Mouse (Mus musculus) forebrain, embryonic 11.5 days (tissue): ENCODE data around the gene Dmrta2. TPM values are rescaled to one million over a fixed set of nuclear protein-coding genes. Genes with fewer than 3 reads are reported as not detected.
A peak's percentile ranks its signal among the peaks of the same experiment; 100 is the strongest.

Experiments
- ATAC-seq: fragments of 200-750 bp; cut with Nextera tagmentation; replicated peaks from 2 replicates; pipeline ENCODE4 v1.8.0; 2017; ENCODE audit warnings: moderate TSS enrichment; ENCODE audit not compliant: low FRiP score
- DNase-seq: peaks from one replicate; pipeline ENCODE4 v3.0.0-alpha.2; 2017; ENCODE audit warnings: low spot score
- H3K27ac ChIP-seq: fragments of 300-500 bp; sonication (generic); 2 replicates; pipeline ENCODE4 v1.5.1; 2014; ENCODE audit warnings: low read depth, low read length
- H3K27me3 ChIP-seq: fragments of 300-500 bp; sonication (generic); 2 replicates; pipeline ENCODE4 v1.6.1; 2014; ENCODE audit warnings: mild to moderate bottlenecking, low read length, mixed read lengths; ENCODE audit not compliant: control insufficient read depth, insufficient read depth
- H3K36me3 ChIP-seq: fragments of 300-500 bp; sonication (generic); 2 replicates; pipeline ENCODE4 v1.6.1; 2014; ENCODE audit warnings: mild to moderate bottlenecking, low read length, moderate library complexity, mixed read lengths; ENCODE audit not compliant: control insufficient read depth, insufficient read depth
- H3K4me1 ChIP-seq: fragments of 300-500 bp; sonication (generic); replicated peaks from 2 replicates; pipeline ENCODE4 v1.6.1; 2014; ENCODE audit warnings: low read length, mixed read lengths; ENCODE audit not compliant: control insufficient read depth, insufficient read depth
- H3K4me2 ChIP-seq: fragments of 300-500 bp; sonication (generic); 2 replicates; pipeline ENCODE4 v1.6.1; 2014; ENCODE audit warnings: low read depth, mild to moderate bottlenecking, low read length, moderate library complexity, mixed read lengths; ENCODE audit not compliant: severe bottlenecking
- H3K4me3 ChIP-seq: fragments of 300-500 bp; sonication (generic); 2 replicates; pipeline ENCODE4 v1.5.1; 2014; ENCODE audit warnings: low read depth, low read length
- H3K9ac ChIP-seq: fragments of 300-500 bp; sonication (generic); 2 replicates; pipeline ENCODE4 v1.6.1; 2014; ENCODE audit warnings: low read length
- H3K9me3 ChIP-seq: fragments of 300-500 bp; sonication (generic); 2 replicates; pipeline ENCODE4 v1.6.1; 2016; ENCODE audit warnings: low read length, mixed read lengths; ENCODE audit not compliant: control insufficient read depth
- WGBS: fragments of 180-500 bp; shearing (Covaris S2); extraction: QIAGEN DNeasy Blood & Tissue Kit; methylation state at CpG from one replicate; pipeline ENCODE4 v1.1.7; 2014; 5-methylcytosine and 5-hydroxymethylcytosine counted together
- polyA plus RNA-seq: library from polyadenylated mRNA; unstranded; fragments of >200 nt; fragmentation: Nextera tagmentation; extraction: Ambion mirVana; gene quantifications from 2 replicates; pipeline ENCODE4 v1.2.1, GENCODE M21; 2014

Dmrta2 gene
- 12.5 and 16.9 TPM in 2 replicates for polyA plus RNA-seq

DNA sequence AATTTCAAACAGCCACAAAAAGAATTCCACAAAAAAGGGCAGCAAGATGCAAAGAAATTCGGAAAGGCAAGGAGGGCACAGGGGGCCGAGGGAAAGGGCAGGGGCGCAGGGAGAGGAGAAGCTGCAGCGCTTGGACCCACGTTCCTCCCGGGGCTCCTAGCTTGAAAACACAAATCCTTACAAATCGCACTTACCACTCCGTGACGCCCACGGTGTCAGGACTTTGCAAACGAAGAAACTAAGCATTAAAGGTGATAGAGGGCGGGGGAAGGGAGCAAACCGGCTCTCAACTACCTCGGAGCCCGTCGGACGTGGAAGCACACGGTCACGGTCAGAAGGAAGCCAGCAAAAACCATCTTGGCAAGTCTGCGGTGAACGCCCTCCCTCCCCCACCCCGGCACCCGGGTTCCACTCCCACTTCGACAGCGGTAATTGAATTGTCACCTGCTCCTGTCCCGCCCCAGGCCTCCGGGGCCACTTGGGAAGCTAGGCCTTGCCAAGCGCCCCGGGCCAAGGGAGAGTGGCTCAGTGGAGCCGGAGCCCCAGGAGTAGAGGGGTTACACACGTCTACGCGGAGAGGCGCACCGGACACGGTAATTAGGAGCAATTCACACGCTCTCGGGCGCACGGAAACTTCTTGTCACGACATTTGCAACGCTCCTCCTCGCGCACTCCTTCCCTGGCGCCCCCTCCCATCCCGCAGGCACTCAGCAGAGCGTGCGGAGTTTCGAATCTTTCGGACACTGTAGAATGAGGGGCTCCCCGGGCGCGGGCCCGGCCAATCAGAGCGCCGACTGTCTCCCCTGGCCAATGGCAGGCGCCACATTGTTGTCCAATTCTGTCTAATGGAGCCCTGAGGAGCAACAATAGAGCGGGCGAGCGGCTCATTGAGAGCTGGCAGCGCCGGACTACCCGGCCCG, at the start of gene Dmrta2:
TSS of gene Dmrta2 (plus strand) at position 906 of the 920 bp plus-strand sequence.
- peak within 1 kb of the TSS; percentile 95 for H3K27ac ChIP-seq
- peak within 1 kb of the TSS; percentile 97 for H3K9ac ChIP-seq

DNA sequence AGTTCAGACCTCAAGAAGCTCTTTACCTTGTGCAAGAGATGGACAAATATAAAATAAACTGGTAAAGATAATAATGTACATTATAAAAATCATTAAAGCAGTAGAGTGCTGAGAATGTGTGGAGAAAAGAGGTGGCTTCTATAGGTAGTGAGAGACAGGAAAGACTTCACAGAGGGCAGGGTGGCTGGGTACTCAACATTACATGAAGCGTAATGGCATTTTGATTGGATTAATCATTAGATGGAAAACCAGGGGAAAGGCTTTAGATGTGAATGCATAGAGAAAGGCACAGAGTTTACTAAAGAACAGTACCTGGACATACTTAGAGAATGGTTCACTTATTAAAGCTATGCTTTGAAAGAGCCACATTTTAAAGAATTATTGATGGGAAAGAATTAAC, 48.8 kb upstream of the Dmrta2 start:
- H3K9ac ChIP-seq: no peak overlapping the region
- 92% methylated on average over 1 of the region's 1 CpGs for WGBS
- H3K27ac ChIP-seq: no peak overlapping the region
- H3K4me1 ChIP-seq: no peaks in the 10 kb centered on the region
- ATAC-seq (no peak), DNase-seq (no peak)
- no peaks in the 10 kb centered on the region for H3K9me3 ChIP-seq
- no peak overlapping the region for H3K4me2 ChIP-seq
- H3K4me3 ChIP-seq: no peak overlapping the region
- no peaks in the 10 kb centered on the region for H3K36me3 ChIP-seq
- H3K27me3 ChIP-seq: no peaks in the 10 kb centered on the region

More for the DNA sequence above, at the start of gene Dmrta2:
- H3K9me3 ChIP-seq: no peaks in the 10 kb centered on the region
- peaks cover 18% of the 10 kb centered on the region; the same call in 1 of the 2 replicates for H3K4me1 ChIP-seq
- ATAC-seq (peak; percentile 94), DNase-seq (peak; percentile 98)
- H3K4me3 ChIP-seq: peak within 1 kb of the TSS; percentile 81
- H3K36me3 ChIP-seq: no peaks in the 10 kb centered on the region
- peaks cover 71% of the 10 kb centered on the region for H3K27me3 ChIP-seq
- H3K4me2 ChIP-seq: peak within 1 kb of the TSS; percentile 71
- under 1% methylated on average over 64 of the region's 64 CpGs for WGBS

DNA sequence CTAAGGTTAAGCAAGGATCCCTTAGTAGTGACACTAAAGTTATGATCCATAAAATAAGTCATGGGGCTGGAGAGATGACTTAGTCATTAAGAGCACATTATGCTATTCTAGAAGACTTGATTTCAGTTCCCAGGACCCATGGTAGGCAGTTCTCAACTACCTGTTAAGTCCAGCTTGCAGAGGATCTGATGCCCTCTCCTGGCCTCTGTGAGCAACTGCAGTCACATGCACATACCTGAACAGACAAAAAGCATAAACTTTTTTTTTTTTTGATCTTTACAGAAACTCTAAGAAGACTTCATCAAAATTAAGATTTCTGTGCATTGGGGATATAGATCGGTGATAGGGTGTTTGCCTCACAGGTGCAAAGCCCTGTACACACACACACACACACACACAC, 47.4 kb upstream of the Dmrta2 start:
- Histone ChIP-seq H3K9ac (no peak overlapping the region), H3K27me3 (no peaks in the 10 kb centered on the region), H3K4me3 (no peak overlapping the region), H3K4me1 (no peaks in the 10 kb centered on the region), H3K36me3 (no peaks in the 10 kb centered on the region), H3K27ac (no peak overlapping the region), H3K9me3 (no peaks in the 10 kb centered on the region), H3K4me2 (no peak overlapping the region)
- DNase-seq (no peak), ATAC-seq (no peak)
- 95% methylated on average over 1 of the region's 1 CpGs for WGBS

DNA sequence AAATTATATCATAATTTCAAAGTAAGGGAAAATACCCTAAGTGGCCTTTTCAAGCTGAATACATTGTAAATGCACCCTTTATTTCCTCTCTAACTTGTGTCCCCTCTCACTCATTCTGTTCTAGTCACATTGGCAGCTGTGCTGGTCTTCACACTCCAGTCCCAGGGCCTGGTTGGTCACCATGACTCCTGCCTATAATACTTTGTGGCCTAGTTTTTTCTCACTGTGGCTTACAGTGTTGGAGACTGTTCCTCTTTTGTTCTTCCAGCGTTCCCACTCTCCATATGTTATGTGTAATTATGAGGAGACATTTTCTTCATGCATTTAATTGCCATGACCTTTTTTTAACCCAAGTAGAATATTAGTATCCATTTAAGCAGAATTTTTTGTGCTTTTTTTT, 46.9 kb upstream of the Dmrta2 start:
- Histone ChIP-seq H3K27me3 (no peaks in the 10 kb centered on the region), H3K4me1 (no peaks in the 10 kb centered on the region), H3K9me3 (no peaks in the 10 kb centered on the region), H3K4me3 (no peak overlapping the region), H3K9ac (no peak overlapping the region), H3K27ac (no peak overlapping the region), H3K4me2 (no peak overlapping the region), H3K36me3 (no peaks in the 10 kb centered on the region)
- DNase-seq: no peak
- 91% methylated on average over 1 of the region's 1 CpGs for WGBS
- ATAC-seq: no peak

DNA sequence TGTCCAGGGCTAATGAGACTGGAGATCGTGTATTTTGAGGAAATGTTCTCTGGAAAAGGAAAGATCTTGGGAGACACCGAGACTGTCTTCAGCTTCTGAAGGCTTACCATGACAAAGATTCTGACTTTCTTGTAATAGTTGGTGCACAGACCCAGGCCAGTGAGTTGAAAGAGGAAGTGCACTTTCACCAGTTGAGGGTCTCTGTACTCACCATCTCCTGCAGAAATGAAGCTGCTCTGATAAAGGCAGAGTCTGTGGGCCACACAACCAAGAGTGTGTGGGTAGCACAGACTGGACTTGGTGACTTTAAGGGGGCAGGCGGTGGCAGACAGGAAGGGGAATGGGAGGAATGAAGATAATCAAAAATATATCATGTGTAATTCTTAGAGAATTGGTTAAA, 41.3 kb upstream of the Dmrta2 start:
- ATAC-seq: no peak
- no peak for DNase-seq
- H3K9ac ChIP-seq: no peak overlapping the region
- no peaks in the 10 kb centered on the region; the same call in 1 of the 2 replicates for H3K27me3 ChIP-seq
- no peak overlapping the region for H3K4me2 ChIP-seq
- H3K27ac ChIP-seq: no peak overlapping the region
- H3K9me3 ChIP-seq: no peaks in the 10 kb centered on the region
- no peaks in the 10 kb centered on the region for H3K36me3 ChIP-seq
- WGBS: 90% methylated on average over 3 of the region's 3 CpGs
- H3K4me3 ChIP-seq: no peak overlapping the region
- no peaks in the 10 kb centered on the region; the same call in 1 of the 2 replicates for H3K4me1 ChIP-seq

DNA sequence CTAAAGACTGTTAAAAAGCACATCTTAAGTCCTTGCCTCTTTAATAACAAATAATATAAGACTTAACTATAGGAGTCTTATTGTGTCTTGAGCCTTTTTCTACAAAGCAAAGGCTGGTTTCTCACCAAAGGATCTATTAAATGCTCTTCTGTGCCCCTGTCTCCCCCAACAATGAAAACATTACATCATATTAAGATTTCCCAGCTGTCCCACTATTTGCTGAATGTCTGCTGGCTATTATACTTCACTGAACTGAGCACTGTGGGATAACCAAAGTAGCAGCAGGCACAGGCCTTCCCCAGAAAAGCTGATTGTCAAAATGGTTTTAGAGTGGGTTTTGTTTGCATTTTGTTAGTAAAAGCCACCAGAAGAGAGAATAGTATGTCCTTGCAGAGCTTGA, 38.6 kb upstream of the Dmrta2 start:
- Histone ChIP-seq H3K27me3 (no peaks in the 10 kb centered on the region; the same call in 1 of the 2 replicates), H3K4me1 (no peaks in the 10 kb centered on the region; the same call in 1 of the 2 replicates), H3K4me2 (no peak overlapping the region), H3K36me3 (no peaks in the 10 kb centered on the region), H3K4me3 (no peak overlapping the region), H3K27ac (no peak overlapping the region), H3K9me3 (no peaks in the 10 kb centered on the region), H3K9ac (no peak overlapping the region)
- ATAC-seq (peak; percentile 61), DNase-seq (no peak)

DNA sequence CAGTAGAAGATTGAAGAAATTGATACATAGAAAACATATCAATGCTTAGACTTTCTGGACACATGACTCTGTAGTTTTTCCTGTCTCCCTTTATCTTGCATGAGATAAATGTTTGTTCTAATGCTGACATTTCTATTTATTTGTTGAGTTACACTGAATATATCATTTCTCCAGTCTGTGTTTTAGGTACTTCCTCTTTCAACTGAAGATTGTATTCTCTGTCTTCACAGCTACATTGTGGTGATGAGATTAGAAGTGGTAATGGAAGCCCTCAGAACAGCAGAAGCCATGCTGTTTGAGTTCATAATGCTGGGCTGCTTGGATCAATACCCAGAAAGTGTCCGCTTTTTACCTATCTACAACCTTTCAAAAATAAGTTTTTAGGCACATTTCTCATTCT, 32.3 kb upstream of the Dmrta2 start:
- Histone ChIP-seq H3K36me3 (no peaks in the 10 kb centered on the region), H3K9ac (no peak overlapping the region), H3K4me1 (no peaks in the 10 kb centered on the region), H3K27ac (no peak overlapping the region), H3K4me2 (no peak overlapping the region), H3K27me3 (no peaks in the 10 kb centered on the region; the same call in 1 of the 2 replicates), H3K4me3 (no peak overlapping the region), H3K9me3 (no peaks in the 10 kb centered on the region)
- ATAC-seq (no peak), DNase-seq (no peak)
- 100% methylated on average over 1 of the region's 1 CpGs for WGBS

DNA sequence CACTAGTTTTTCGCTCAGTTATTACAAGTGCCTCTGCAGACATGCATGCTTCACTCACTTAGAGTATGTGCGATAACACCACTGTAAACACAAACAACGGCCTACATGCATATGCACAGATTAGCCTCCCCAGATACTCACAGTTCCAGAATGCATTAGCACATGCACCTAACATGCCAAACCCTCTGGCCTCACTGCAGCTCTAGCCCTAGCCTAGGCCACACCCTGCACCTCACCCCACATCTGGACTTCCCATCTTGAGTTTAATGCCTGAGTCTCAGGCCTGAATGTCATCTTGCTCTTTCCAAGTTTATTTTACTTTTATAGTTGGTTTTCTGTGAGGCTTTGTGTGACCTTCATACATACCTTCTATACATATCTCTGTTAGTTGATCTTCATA, 28.5 kb upstream of the Dmrta2 start:
- H3K4me3 ChIP-seq: no peak overlapping the region
- no peaks in the 10 kb centered on the region for H3K36me3 ChIP-seq
- H3K9ac ChIP-seq: no peak overlapping the region
- no peak overlapping the region for H3K27ac ChIP-seq
- 0 out of 2 replicates have a peak, but pooled peaks cover 1% of the 10 kb centered on the region for H3K4me1 ChIP-seq
- ATAC-seq (no peak), DNase-seq (no peak)
- H3K9me3 ChIP-seq: no peaks in the 10 kb centered on the region
- no peak overlapping the region for H3K4me2 ChIP-seq
- 96% methylated on average over 3 of the region's 3 CpGs for WGBS
- no peaks in the 10 kb centered on the region for H3K27me3 ChIP-seq
